Mouse (Mus musculus): Measurements from ENCODE around the gene 2200002J24Rik.

2200002J24Rik gene

DNA sequence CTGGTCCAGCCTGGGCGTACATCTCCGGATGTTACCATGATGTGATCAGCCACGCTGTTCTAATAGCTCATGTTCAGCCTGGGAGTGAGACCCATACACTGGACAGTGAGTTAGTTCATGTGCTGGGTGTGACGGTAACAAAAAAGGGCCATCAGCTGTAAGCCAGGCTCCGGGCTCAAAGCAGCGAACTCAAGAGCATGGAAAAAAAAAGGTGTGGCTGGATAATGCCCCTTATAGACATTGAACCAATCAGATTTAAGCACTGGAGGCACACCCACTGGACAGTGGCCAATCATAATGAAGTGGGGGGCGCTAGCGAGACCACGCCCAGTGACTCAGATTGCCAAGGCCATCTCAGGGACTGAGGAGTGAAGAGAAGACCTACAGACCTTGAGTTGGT lies at the start of gene 2200002J24Rik:
2200002J24Rik (plus strand) TSS at position 338 of the 400 bp plus-strand sequence.
- in situ Hi-C loops (cut with MboI) = no loop called here

DNA sequence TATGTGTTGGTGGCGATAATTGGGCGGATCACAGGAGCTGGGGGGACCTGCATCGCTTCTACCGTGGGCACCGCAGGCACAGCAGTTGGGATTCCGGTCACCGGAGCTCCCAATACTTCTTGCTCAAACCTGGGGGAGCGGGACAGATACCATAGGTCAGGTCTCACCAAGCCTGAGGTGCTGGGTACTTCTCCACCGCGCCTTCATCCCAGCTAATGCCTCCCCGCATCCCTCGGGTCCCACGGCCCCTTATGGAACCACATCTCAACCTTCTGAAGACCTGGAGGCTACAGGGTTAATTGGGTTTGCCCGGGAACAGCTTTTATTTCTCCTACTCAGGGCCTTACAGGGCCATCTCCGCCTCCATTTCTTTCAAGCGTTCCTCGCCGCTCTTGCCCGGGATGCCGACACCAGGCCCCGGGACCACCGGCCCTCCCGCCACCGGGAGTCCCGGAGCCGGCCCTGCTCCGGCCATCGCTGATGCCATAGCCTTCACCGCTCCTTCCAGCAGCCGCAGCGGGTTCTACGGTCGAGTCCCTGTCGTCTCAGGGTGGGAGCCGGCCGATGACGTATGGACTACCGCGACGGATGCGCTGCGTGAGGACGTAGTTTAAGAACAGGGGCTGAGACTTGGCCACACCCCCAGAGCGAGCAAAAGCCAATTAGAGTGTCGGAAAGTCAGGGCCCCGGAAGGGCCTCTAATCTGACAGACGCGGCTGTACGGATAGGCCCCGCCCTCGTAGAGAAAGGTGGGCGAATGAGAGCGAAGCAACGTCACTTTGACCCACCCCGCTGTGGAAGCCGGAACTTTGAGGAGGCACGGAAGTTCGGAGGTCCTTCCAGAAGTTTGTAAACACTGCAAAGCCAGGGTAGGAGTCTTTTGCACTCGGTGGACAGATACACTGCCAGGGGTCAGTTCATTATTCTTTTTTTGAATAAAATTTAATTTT lies 48.9 kb upstream of the 2200002J24Rik start, which contains the start of gene Rbm42:
Rbm42 (minus strand) TSS at position 727 of the 950 bp plus-strand sequence.
- in situ Hi-C loops (cut with MboI) = no loop called here

DNA sequence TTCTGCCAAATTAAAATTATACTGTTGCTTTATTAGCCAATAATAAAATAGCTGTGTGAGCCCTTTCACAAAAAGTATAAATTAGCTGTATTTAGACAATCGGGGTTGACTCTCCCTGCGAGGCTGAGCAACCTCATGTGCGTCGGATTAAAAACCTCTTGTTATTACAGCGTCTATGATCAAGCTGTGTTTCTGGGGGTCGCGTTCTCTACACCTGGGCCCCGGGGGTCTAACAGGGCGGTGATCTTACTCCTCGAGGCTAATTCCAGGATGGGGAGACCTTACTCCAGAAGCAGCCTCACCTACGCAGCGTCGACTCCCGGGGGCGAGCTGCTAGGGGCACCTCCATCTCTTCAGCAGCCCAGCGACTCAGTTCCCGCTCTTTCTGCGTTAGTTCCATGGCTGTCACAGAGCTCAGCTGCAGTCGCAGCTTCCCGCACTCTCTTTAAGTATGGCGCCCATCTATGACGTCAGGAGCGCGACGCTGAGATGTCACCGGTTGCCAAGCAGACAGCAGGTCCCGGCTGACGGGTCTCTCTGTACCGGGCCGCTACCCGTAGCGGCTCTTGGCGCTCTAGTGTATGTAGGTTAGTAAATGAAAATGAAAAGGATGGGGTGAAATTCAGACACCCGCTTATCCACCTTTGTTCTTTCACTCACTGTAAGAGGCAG lies 34.1 kb upstream of the 2200002J24Rik start, which contains the start of gene Haus5:
Haus5 (minus strand) TSS at position 466 of the 672 bp plus-strand sequence.
- in situ Hi-C loops (cut with MboI) = no loop called here

DNA sequence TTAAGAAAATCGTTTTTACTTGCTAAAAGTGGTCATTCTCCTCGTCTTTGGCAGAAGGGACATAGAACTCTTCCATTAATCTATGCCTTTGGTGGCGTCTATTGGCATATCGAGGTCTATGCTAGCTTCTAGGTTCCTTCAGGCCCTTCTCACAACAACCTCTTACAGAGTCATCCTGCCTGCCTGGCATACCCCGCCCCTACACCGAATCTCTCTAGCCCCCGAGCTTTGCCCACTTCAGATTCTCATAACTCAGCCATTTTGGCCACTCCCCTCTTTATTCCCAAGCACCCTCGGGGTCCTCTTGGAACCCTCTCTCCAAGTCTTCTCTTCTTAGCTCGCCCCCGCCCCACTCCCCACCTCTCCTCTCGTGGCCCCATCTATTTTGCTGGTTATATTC lies 33.4 kb upstream of the 2200002J24Rik start:
- in situ Hi-C loops (cut with MboI) = no loop called here

DNA sequence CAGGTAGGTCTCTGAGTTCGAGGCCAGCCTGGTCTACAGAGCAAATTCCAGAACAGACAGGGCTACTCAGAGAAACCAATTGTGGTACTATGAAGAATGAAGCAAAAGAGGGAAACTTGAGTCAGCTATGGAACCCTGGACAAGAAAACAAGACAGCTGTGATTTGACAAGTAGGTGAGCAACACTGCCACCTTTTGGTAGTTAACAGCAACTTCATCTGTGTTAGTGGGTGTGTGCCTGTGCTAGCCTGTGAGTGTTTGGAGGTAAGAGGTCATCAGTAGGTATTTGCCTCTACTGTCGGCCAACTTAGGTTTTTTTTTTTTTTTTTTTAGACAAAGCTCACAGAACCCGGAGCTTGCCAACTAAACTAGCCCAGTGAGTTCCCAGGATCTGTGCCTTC lies 29.5 kb upstream of the 2200002J24Rik start:
- in situ Hi-C loops (cut with MboI) = no loop called here

DNA sequence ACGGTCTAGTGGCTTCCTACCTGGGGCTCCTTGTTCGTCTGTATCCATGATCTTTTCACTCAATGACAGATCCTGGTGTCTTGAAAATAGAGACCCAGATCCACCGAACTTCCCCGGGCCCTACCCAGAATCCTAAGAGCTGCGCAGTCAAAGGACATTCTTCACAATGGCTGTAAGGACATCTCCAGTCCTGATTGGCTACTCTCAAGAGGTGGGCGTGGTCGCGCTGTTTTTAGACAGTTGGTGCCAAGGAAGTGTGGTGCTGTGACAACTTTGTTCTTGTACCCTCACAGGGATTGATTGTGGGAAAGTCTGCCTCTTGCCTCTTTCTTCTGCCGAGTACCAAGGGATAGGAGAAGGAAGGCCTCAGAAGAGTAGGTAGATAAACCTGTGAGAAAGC lies 27.2 kb upstream of the 2200002J24Rik start, which contains the start of gene Pmis2:
Pmis2 (minus strand) TSS at position 126 of the 400 bp plus-strand sequence.
- in situ Hi-C loops (cut with MboI) = no loop called here

DNA sequence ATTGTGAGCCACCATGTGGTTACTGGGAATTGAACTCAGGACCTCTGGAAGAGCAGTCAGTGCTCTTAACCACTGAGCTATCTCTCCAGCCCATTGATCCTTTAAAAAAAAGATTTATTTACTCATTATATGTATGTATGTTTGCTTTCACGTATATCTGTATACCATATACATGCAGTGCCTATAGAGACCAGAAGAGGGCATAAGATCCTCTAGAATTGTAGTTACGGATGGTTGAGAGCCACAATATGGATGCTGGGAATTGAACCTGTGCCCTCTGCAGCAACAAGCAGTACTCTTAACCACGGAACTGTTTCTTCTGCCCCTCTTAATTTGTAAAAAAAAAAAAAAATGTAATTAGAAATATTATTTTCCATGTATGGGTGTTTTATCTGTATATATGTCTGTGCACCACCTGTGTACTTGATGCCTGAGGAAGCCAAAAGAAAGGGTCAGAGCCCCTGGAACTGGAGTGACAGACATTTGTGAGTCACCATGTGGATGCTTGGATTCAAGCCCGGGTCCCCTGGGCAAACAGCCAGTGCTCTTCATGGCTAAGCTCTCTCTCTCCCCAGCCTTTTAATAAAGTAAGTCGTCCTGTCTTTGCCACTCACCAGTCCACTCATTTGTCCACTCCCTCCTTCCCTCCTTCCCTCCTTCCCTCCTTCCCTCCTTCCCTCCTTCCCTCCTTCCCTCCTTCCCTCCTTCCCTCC lies 20.3 kb upstream of the 2200002J24Rik start:
- in situ Hi-C loops (cut with MboI) = no loop called here

DNA sequence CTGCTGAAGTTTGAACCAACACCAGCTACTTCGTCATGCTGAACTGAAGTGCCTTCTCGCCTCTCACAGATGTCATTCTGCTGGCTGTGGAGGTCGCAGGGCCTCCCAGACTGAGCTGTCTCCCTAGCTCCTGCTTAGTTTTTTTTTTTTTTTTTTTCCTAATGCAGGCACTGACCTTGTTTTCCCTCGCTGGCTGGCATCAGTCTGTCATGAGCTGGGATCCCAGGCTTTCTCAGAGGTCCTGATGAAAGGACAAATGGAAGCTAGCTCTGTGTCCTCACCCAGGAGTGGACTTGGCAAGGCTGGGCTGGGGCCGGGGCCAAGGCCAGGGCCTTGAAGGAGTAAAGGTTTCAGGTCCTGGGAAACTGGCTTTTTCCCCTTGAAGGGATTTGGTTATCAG lies 16.8 kb upstream of the 2200002J24Rik start:
- in situ Hi-C loops (cut with MboI) = no loop called here

DNA sequence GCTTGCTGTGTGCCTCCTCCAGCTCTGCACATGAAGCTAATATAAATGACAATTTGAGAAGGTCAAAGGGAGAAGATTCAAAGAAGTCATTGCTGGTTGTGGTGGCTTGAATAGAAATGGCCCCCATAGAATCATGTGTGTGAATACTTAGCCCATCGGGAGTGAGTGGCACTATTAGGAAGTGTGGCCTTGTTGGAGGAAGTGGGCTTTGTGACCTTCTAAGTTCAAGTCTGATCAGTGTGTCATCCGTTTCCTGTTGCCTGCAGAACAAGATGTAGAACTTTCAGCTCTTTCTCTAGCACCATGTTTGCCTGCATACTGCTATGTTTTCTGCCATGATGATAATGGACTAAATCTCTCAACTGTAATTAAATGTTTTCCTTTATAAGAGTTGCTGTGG lies 15.3 kb upstream of the 2200002J24Rik start:
- in situ Hi-C loops (cut with MboI) = no loop called here

DNA sequence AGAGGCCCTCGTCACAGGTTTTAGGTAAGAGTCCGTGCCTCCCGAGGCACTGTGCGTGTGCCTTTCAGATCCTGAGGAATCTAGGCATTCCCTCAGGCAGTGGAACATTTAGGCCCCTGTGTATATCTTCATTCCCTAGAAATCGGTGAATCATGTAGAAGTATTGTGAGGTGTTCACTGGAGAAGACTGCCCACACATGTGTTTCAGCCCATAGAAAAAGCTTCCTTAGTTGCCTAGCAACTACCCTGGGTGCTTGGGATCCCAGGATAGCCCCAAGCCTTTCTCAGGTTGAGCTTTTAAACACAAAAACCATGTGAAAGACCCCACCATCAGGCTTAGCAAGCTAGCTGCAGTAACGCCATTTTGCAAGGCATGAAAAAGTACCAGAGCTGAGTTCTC lies 10.4 kb upstream of the 2200002J24Rik start:
- in situ Hi-C loops (cut with MboI) = no loop called here

DNA sequence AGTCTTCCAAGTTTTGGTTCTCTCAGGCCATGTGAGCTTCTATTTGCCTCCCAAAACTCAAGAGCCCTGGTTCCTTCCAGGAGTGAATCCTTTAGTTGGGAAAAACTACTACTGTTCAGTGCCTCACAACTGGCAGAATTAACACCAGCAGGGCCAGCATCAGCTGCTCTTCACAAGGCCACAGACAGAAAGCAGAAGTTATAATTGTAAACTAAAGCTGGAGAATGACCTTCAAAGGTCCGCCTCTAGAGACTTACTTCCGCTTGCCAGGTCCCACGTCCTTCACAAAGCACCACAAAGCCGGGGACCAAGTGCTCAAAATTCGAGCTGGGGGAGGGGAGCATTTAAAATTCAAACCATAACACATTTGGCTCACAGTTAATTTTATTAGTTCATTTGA lies 625 bp upstream of the 2200002J24Rik start:
- in situ Hi-C loops (cut with MboI) = no loop called here

DNA sequence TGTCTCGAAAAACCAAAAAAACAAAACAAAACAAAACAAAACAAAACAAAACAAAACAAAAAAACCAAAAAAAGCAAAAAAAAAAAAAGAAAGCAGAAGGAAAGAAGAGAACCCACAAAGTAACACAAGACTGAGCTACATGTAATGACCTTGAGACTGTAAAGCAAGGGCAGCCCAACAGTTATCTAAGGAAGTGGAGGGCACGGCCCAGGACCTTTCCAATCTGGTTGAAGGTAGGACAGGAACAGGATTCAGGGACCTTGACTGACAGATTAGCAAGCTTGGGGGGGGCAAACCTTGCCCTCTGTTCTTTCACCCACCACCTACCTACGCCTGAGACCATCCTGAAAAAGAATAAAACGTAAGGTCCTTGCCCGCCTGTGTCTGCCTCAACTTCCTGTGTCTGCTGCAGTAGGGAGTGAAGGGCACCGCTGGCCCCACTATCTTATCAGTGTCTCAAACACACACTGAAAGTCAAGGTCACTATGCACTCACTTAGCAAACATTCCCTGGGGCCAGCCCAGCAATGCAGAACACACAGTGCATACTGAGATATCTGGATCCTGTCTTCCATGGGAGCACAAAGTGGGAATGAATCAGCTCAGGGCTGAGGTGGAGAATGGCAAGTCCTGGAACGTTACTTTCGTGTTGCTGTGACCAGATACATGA lies 7.6 kb downstream of the 2200002J24Rik start:
- in situ Hi-C loops (cut with MboI) = no loop called here

DNA sequence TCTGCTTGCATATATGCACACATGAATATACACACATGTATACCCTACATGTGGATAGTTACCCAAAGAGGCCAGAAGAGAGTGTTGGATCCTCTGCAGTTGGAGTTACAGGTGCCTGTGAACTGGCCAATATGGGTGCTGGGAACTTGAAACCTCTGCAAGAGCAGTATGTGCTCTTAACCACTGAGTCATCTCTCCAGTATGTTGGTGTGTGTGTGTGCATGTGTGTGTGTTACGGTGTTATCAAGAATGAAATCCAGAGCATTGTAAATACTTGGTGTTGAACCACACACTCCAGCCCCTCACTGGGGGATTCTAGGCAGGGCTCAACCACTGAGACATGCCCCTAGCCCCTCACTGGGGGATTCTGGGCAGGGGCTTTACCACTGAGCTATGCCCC lies 8.7 kb downstream of the 2200002J24Rik start:
- in situ Hi-C loops (cut with MboI) = no loop called here

DNA sequence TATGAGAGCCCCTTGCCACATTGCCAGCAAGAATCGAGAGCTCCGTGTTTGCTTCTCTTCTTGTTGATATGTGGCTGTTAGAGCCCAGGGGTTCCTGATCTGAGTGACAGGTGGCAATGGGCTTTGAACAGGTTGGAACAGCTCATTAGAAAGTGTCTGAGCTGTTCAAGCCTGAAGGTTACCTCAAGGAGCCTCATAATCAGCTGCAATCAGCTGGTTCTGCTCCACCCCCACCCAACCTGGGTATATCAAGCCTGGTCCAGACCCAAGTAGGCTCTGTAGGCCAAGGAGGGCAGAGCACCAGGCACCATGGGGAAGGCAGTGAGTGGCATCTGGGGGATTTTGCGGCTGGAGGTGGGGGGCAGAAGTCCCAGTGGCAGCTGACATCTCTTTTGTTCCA lies 13.2 kb downstream of the 2200002J24Rik start, which contains the start of gene Atp4a:
Atp4a (plus strand) TSS at position 268 of the 400 bp plus-strand sequence.
- in situ Hi-C loops (cut with MboI) = no loop called here

DNA sequence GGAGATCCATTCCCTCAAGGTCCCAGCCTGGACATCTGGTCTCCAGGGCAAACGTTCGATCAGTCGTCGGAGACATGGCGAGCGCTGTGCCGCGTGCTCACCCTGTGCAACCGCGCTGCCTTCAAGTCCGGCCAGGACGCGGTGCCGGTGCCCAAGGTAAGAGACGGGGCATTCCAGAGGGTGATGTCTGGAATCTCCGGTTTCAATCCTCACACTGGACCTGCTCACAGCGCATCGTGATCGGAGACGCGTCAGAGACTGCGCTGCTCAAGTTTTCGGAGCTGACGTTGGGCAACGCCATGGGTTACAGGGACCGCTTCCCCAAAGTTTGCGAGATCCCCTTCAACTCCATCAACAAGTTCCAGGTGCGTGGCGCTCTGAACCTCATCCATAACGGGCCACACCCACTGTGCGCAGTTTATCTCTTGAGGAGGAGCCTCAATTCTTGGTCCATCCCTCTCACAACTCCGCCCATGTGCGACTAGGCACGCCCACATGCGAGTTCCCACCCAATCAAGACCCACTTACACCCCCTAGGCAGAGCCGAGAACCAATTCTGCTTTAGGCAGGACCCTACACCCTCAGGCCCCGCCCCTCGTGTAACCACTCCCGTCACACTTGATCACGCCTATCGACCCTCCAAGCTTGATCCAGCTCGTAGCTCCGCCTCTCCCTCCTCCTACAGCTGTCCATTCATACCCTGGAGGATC lies 18.4 kb downstream of the 2200002J24Rik start:
- in situ Hi-C loops (cut with MboI) = no loop called here

DNA sequence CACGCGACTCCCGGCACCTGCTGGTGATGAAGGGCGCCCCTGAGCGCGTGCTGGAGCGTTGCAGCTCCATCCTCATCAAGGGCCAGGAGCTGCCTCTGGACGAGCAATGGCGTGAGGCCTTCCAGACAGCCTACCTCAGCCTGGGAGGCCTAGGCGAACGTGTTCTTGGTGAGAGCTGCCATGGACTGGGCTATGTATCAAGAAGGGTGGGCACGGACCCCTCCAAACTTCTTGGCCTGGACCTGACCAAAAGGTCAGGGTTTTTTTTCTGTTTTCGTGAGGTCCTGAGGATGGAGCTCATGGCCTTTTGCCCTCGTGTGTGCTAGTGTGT lies 19.0 kb downstream of the 2200002J24Rik start:
- in situ Hi-C loops (cut with MboI) = no loop called here

DNA sequence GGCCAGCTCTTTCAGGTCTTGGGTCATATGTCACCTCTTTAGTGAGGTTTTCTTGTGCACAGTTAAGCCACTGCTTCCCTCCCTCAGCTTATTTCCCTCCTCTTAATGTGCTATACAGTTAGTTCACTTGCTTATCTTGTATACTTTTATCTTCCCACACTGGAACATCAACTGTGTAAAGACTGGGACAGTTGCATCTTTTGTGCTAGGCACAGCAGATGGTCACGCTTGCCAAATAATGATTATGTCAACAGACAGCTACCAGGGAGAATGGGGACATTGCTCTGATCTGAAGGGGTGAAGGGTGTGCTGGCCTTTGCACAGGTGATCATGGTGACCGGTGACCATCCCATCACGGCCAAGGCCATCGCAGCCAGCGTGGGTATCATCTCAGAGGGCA lies 20.9 kb downstream of the 2200002J24Rik start:
- in situ Hi-C loops (cut with MboI) = no loop called here

DNA sequence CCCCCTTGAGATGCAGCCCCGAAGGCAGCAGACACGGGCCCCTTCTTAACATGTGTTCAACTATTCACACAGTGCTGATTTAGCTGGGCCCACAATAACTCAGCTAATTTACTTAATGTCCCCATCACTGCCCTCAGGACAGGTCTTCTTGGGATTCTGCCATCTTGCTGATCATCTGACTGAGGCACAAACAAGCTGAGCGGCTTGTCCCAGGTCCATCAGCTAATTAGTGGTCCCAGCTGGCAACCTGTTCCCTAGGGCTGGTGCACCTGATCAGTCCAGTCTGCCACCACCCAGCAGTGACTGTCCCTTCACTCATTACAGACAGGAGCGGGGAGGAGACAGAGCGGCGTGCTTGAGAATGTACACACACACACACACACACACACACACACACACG lies 22.6 kb downstream of the 2200002J24Rik start:
- in situ Hi-C loops (cut with MboI) = no loop called here

DNA sequence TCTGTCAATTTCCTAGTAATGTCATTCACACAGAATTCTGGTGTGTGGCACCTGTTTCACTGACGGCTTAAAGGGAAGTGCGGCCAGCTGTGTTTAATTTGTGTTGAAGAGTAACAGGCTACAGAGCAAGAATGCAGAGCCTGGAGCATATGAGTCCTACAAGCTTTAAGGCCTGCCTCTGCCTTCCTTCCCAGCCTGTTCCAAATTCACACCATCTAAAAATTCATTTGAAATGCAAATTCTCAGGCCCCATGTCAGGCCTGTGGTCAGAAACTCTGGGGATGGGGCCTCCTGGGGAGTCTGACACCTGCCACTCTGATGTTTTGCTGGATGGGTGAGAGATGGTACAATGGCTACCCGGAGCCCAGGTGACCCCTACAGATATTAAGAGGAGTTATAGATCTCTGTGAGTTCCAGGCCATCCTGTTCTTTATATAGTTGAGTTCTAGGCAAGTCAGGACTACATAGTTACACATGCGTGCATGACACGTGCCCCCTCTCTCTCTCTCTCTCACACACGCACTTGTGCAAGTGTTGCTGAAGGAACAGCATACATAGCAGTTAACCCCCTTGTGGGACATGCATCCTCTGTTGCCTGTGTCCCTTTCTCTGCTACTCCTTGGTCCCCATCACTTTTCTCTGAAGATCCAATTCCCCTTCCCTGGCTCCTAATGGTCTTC lies 24.7 kb downstream of the 2200002J24Rik start:
- in situ Hi-C loops (cut with MboI) = no loop called here

DNA sequence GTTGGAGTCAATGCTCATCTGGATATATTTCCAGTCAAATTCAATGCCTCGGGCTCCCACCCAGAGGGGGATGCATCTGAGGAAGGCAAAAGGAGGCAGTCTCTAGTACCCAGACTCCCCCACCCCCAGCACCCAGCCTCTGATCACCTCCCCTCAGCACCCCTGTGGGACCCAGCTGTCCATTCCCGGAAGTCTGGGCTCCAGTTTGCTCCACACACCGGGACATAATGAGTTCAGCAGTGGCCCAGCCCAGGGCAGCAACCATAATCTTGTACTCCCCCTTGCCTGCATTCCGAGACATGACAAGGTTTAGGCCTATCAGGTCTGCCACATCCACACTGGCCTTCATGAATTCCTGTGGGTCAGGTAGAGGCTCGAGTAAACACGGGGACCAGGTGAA lies 29.5 kb downstream of the 2200002J24Rik start:
- in situ Hi-C loops (cut with MboI) = no loop called here

All from mature B cell (primary cell).